Mouse (Mus musculus): ENCODE measurements around the gene Mpi. TPM values are rescaled to one million over a fixed set of nuclear protein-coding genes. Genes with fewer than 3 reads are reported as not detected.
A peak's percentile ranks its signal among the peaks of the same experiment; 100 is the strongest.

The Mpi gene
- polyA plus RNA-seq, 1 experiment from 2014 or later, result 58.8 TPM

GRCm38 (mm10) chr9:57517113-57517512 is 35.5 kb downstream of the Mpi start:
- Histone ChIP-seq H3K4me1 (peaks cover 9% of the 10 kb centered on the region), H3K27ac (no peak overlapping the region), H3K9ac (no peak overlapping the region), H3K4me3 (no peak overlapping the region), H3K27me3 (no peaks in the 10 kb centered on the region), H3K4me2 (replicated peaks) (no peak overlapping the region), H3K9me3 (no peaks in the 10 kb centered on the region), H3K36me3 (no peaks in the 10 kb centered on the region)
- ATAC-seq (ENCODE audit: low FRiP score, low read depth), result no peak
- 8% methylated on average over 3 of the region's 3 CpGs for WGBS

GRCm38 (mm10) chr9:57510577-57510976 is 42.0 kb downstream of the Mpi start:
- H3K27me3 ChIP-seq, result peaks cover 17% of the 10 kb centered on the region
- H3K36me3 ChIP-seq, result no peaks in the 10 kb centered on the region
- H3K9me3 ChIP-seq, result no peaks in the 10 kb centered on the region
- WGBS, result 76% methylated on average over 2 of the region's 2 CpGs
- no peak overlapping the region for H3K4me3 ChIP-seq
- no peak overlapping the region for H3K9ac ChIP-seq
- no peak for ATAC-seq (ENCODE audit: low FRiP score, low read depth)
- H3K4me1 ChIP-seq, result peaks cover 4% of the 10 kb centered on the region; the same call in 1 of the 2 replicates
- H3K27ac ChIP-seq, result no peak overlapping the region
- H3K4me2 ChIP-seq (replicated peaks), result no peak overlapping the region

GRCm38 (mm10) chr9:57505700-57506099 is 46.9 kb downstream of the Mpi start:
- ATAC-seq (ENCODE audit: low FRiP score, low read depth), result no peak
- Histone ChIP-seq H3K27me3 (peaks cover 66% of the 10 kb centered on the region), H3K9ac (no peak overlapping the region), H3K4me1 (peaks cover 41% of the 10 kb centered on the region), H3K4me2 (replicated peaks) (no peak overlapping the region), H3K4me3 (no peak overlapping the region), H3K9me3 (no peaks in the 10 kb centered on the region), H3K36me3 (no peaks in the 10 kb centered on the region), H3K27ac (no peak overlapping the region)
- 14% methylated on average over 8 of the region's 8 CpGs for WGBS

- H3K27me3 ChIP-seq, result peaks cover 74% of the 10 kb centered on the region
- 44% methylated on average over 10 of the region's 10 CpGs for WGBS
- peak overlapping the region; percentile 50 for H3K4me3 ChIP-seq
- no peak overlapping the region for H3K27ac ChIP-seq
- H3K36me3 ChIP-seq, result no peaks in the 10 kb centered on the region
- ATAC-seq (ENCODE audit: low FRiP score, low read depth), result no peak
- H3K4me2 ChIP-seq (replicated peaks), result peak overlapping the region; percentile 96
- no peaks in the 10 kb centered on the region for H3K9me3 ChIP-seq
- H3K9ac ChIP-seq, result peak overlapping the region; percentile 62; the same call in 1 of the 2 replicates
- peaks cover 41% of the 10 kb centered on the region for H3K4me1 ChIP-seq
These were observed 47.7 kb downstream of the Mpi start for GRCm38 (mm10) chr9:57504891-57505290.

GRCm38 (mm10) chr9:57504381-57504700 is 48.2 kb downstream of the Mpi start:
- Histone ChIP-seq H3K9ac (peak overlapping the region; percentile 62), H3K36me3 (no peaks in the 10 kb centered on the region), H3K9me3 (no peaks in the 10 kb centered on the region), H3K27me3 (peaks cover 80% of the 10 kb centered on the region), H3K4me1 (peaks cover 41% of the 10 kb centered on the region), H3K27ac (no peak overlapping the region), H3K4me3 (peak overlapping the region; percentile 50), H3K4me2 (replicated peaks) (peak overlapping the region; percentile 96)
- under 1% methylated on average over 34 of the region's 34 CpGs for WGBS
- ATAC-seq (ENCODE audit: low FRiP score, low read depth), result peak; percentile 73

- Histone ChIP-seq H3K4me3 (peak within 1 kb of the TSS; percentile 50), H3K9ac (peak within 1 kb of the TSS; percentile 62), H3K27ac (no peak within 1 kb of the TSS), H3K36me3 (no peaks in the 10 kb centered on the region), H3K4me2 (replicated peaks) (peak within 1 kb of the TSS; percentile 96), H3K27me3 (peaks cover 85% of the 10 kb centered on the region), H3K4me1 (peaks cover 41% of the 10 kb centered on the region), H3K9me3 (no peaks in the 10 kb centered on the region)
- WGBS, result under 1% methylated on average over 46 of the region's 46 CpGs
- ATAC-seq (ENCODE audit: low FRiP score, low read depth), result peak; percentile 55
These were observed 48.8 kb downstream of the Mpi start, which contains the start of gene Rpp25 for GRCm38 (mm10) chr9:57503622-57504380. Gene Rpp25, plus strand, starts transcription at chr9:57504026.

- ATAC-seq (ENCODE audit: low FRiP score, low read depth), result peak; percentile 41
- H3K27ac ChIP-seq, result no peak overlapping the region
- H3K4me1 ChIP-seq, result peaks cover 41% of the 10 kb centered on the region
- 2% methylated on average over 23 of the region's 23 CpGs for WGBS
- peaks cover 92% of the 10 kb centered on the region for H3K27me3 ChIP-seq
- no peaks in the 10 kb centered on the region for H3K36me3 ChIP-seq
- no peaks in the 10 kb centered on the region for H3K9me3 ChIP-seq
- peak overlapping the region; percentile 96 for H3K4me2 ChIP-seq (replicated peaks)
- peak overlapping the region; percentile 27; the same call in 1 of the 2 replicates for H3K9ac ChIP-seq
- H3K4me3 ChIP-seq, result peak overlapping the region; percentile 50
These were observed 49.5 kb downstream of the Mpi start for GRCm38 (mm10) chr9:57502911-57503621.

- ATAC-seq (ENCODE audit: low FRiP score, low read depth), result no peak
- Histone ChIP-seq H3K27me3 (peaks cover 95% of the 10 kb centered on the region), H3K9ac (peak overlapping the region; percentile 25; the same call in 1 of the 2 replicates), H3K4me3 (no peak overlapping the region), H3K36me3 (no peaks in the 10 kb centered on the region), H3K9me3 (no peaks in the 10 kb centered on the region), H3K27ac (no peak overlapping the region), H3K4me2 (replicated peaks) (peak overlapping the region; percentile 96), H3K4me1 (peaks cover 41% of the 10 kb centered on the region)
- WGBS, result 2% methylated on average over 20 of the region's 20 CpGs
These were observed 50.7 kb downstream of the Mpi start for GRCm38 (mm10) chr9:57501861-57502260.

GRCm38 (mm10) chr9:57501452-57501851 is 51.1 kb downstream of the Mpi start:
- Histone ChIP-seq H3K4me3 (no peak overlapping the region), H3K27me3 (peaks cover 93% of the 10 kb centered on the region), H3K36me3 (no peaks in the 10 kb centered on the region), H3K4me1 (peaks cover 41% of the 10 kb centered on the region), H3K9me3 (no peaks in the 10 kb centered on the region), H3K4me2 (replicated peaks) (peak overlapping the region; percentile 96), H3K27ac (no peak overlapping the region), H3K9ac (no peak overlapping the region)
- ATAC-seq (ENCODE audit: low FRiP score, low read depth), result no peak
- WGBS, result 10% methylated on average over 13 of the region's 13 CpGs

GRCm38 (mm10) chr9:57498536-57498935 is 54.0 kb downstream of the Mpi start:
- ATAC-seq (ENCODE audit: low FRiP score, low read depth), result no peak
- Histone ChIP-seq H3K4me2 (replicated peaks) (no peak overlapping the region), H3K9me3 (no peaks in the 10 kb centered on the region), H3K4me1 (peaks cover 22% of the 10 kb centered on the region), H3K9ac (no peak overlapping the region), H3K27ac (no peak overlapping the region), H3K27me3 (peaks cover 68% of the 10 kb centered on the region), H3K36me3 (no peaks in the 10 kb centered on the region), H3K4me3 (no peak overlapping the region)
- WGBS, result 67% methylated on average over 7 of the region's 7 CpGs

GRCm38 (mm10) chr9:57497236-57497635 is 55.3 kb downstream of the Mpi start:
- Histone ChIP-seq H3K4me3 (no peak overlapping the region), H3K9ac (no peak overlapping the region), H3K4me2 (replicated peaks) (no peak overlapping the region), H3K9me3 (no peaks in the 10 kb centered on the region), H3K27me3 (peaks cover 55% of the 10 kb centered on the region), H3K4me1 (peaks cover 9% of the 10 kb centered on the region), H3K27ac (no peak overlapping the region), H3K36me3 (no peaks in the 10 kb centered on the region)
- 71% methylated on average over 5 of the region's 5 CpGs for WGBS
- ATAC-seq (ENCODE audit: low FRiP score, low read depth), result no peak

GRCm38 (mm10) chr9:57494970-57495369 is 57.6 kb downstream of the Mpi start:
- H3K36me3 ChIP-seq, result no peaks in the 10 kb centered on the region
- H3K4me2 ChIP-seq (replicated peaks), result no peak overlapping the region
- no peaks in the 10 kb centered on the region for H3K9me3 ChIP-seq
- H3K4me3 ChIP-seq, result no peak overlapping the region
- no peak overlapping the region for H3K9ac ChIP-seq
- H3K4me1 ChIP-seq, result no peaks in the 10 kb centered on the region
- peaks cover 32% of the 10 kb centered on the region for H3K27me3 ChIP-seq
- no peak for ATAC-seq (ENCODE audit: low FRiP score, low read depth)
- H3K27ac ChIP-seq, result no peak overlapping the region

Data from limb, embryonic 13.5 days (tissue).